Mouse (Mus musculus): ENCODE results near the gene Asrgl1. TPM values are rescaled to one million over a fixed set of nuclear protein-coding genes. Genes with fewer than 3 reads are reported as not detected.

Asrgl1 gene
- total RNA-seq, 1 experiment from 2014 or later: 32.6 TPM

GRCm38 (mm10) chr19:9073776-9074411 lies 61.5 kb downstream of the Asrgl1 start:
- no peak for ATAC-seq (replicated peaks; ENCODE audit: low read depth, poor library complexity, severe bottlenecking)

DNA sequence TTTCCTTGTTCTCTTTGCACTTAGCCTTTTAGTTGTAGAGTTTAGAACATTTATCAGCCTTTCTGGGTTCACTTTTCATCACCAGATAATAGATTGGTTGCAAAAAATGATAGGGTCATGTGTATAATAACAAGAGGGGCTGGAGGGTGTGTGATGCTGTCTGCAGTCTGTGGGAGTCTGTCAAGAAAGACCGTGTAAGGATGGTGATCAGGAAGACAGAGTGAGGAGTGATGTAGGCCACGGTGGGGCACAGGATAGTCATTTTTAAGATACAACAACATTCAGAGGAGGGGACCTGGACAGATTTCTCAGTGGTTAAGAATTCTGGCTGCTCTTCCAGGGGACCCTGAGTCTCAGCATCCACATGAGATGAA lies 63.3 kb downstream of the Asrgl1 start:
- ATAC-seq (replicated peaks; ENCODE audit: low read depth, poor library complexity, severe bottlenecking): no peak

DNA sequence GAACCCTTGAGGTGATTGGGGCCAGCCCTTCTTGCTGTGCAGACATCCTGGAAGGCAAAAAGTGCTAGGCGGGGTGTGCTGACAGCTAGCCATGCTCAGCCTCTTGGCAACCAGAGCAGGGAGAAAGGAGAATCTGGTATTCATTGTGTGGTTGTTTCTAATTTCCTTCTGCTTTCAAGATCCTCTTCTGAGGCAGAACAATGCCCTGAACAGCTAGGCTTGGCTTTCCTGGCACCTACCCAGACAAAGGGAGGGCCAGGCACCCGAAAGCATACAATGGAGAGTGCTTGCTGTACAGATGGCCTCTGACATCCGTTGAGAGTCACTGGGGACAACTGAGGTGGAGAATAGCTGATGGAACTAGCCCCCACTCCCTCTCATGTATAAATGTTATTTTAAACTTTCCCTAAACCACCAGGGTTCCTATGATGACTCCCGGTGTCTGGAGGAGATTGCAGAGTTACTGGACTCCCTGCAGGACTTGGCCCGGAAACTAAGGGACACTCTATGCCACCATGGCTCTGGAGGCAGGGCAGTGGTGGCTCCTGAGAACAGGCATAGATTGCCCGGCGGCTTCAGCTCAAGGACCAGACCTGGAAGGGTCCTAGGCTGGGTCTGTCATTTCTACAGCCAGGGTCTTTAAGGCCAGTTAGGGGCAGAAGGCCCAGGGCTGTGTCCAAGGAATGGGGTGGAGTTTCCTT lies 63.8 kb downstream of the Asrgl1 start:
- peak; percentile 67 for ATAC-seq (replicated peaks; ENCODE audit: low read depth, poor library complexity, severe bottlenecking)

DNA sequence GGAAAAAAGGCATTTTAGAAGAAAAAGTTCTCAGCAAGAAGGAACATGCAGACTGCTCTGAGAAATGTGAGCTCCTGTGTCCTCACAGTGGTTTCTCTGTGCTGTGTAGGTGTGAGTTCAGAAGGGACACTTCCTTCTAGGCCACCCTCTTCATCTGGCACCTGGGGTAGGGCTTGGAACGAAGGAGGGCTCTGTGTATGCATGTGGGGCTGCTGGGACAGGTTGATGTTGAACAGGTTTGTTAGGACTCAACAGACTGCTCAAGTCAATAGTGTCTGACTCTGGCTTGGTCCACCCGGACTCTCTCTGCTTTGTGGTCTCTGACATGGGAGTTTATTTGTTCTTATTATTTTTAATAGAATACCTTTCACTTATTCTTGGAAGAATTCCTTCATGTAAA lies 65.1 kb downstream of the Asrgl1 start:
- ATAC-seq (replicated peaks; ENCODE audit: low read depth, poor library complexity, severe bottlenecking): no peak

DNA sequence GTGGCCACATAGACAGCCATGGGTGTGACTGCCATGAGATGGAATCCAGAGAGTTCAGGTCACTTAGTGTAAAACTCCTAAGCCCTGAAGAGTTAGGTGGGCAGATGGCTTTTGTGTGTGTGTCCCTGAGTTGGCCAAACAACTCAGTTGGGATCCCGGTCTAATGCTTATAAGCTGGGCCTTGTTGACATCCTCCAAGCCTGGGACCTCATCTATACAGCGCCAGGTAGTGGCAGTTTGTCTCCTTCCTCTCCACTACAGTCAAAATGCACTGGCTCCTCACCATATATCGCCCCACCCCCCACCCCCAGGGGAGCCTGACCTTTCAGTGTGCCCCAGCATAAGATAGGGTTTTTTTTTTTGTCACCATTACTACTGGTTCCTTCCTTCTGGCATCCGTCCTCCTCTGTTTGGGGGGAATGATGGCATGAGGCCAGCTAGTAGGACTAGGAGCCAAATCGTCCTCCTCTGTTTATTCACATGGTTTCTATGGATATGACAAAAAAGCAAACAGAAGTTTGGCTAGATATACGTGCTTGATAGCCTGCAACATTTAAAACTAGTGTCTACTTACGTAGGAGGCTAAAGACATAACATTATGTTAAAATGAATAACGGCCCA lies 65.6 kb downstream of the Asrgl1 start:
- no peak for ATAC-seq (replicated peaks; ENCODE audit: low read depth, poor library complexity, severe bottlenecking)

- peak; percentile 16 for ATAC-seq (replicated peaks; ENCODE audit: low read depth, poor library complexity, severe bottlenecking)
Measured at GRCm38 (mm10) chr19:9067292-9067691, 68.1 kb downstream of the Asrgl1 start.

GRCm38 (mm10) chr19:9065621-9066561 lies 69.5 kb downstream of the Asrgl1 start:
- ATAC-seq (replicated peaks; ENCODE audit: low read depth, poor library complexity, severe bottlenecking): peak; percentile 59

- no peak for ATAC-seq (replicated peaks; ENCODE audit: low read depth, poor library complexity, severe bottlenecking)
Measured at GRCm38 (mm10) chr19:9063831-9064230, 71.6 kb downstream of the Asrgl1 start.

DNA sequence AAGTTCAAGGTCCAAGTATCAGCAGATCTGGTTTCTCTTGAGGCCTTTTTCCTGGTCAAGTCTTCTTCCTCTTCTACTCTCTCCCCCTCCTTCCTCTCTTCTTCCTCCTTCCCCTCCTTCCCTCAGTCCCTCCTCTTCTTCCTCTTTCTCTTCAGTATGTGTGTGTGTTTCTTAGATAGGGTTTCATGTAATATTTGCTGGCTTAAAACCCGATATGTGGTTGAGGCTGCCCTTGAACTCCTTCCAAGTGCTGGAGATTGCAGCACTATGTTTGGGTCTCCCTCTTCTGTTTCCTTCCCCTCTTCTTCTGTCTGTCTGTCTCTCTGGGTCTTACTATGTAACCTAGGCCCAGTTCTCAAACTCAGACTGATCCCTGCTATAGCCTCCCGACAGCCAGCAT lies 72.6 kb downstream of the Asrgl1 start:
- ATAC-seq (replicated peaks; ENCODE audit: low read depth, poor library complexity, severe bottlenecking): peak; percentile 46

DNA sequence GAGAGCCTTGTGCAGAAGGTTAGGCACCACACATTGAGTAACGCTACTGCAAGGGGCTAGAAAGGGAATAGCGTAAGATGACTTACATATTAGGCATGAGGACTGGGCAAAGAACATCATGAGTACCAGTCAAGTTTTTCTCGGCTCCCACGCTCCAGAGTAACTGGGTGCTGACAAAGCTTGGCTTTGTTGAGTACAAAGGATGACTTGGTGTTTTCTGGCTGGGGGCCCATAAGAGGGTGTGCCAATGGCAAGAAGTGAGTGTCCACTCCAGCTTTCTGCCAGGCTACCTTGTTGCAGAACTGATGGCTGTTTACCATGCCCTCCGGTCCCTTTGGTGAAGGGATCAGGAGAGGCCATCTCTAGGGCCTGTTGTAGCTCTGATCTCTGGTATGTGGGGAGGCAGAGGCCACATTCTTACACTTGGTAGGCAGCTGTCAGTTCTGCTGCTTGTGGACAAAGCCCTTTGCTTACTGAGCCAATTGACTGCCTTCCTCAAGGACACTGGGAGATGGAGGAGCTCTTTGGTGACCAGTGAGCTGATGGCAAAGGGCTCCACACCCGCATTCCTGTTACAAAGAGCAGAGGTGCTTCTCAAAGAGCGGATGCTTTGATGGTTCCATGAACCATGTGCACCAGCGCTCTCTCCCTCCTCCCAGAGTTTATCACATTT lies 74.1 kb downstream of the Asrgl1 start:
- no peak for ATAC-seq (replicated peaks; ENCODE audit: low read depth, poor library complexity, severe bottlenecking)

DNA sequence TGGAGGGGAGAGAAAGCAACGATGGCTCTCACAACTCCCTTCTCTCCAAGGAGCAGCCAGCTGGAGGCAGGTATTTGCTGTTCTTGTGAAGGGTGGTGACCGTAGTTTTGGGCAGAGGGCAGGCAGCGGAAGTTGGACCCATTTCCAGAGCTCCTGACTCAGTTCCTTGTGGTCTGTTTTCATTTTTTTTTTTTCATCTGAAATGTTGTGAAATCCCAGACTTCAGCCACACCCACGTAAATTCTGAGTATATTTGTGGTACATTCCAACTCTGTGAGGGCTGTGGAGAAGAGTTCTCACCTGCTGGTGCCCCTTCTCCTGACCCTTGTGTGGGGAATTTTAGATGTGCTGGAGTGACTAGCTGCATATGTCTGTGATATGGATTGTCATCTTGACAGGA lies 75.3 kb downstream of the Asrgl1 start:
- ATAC-seq (replicated peaks; ENCODE audit: low read depth, poor library complexity, severe bottlenecking): 0 out of 2 replicates have a peak, but pooled peaks have one; percentile 20

Other genes starting within 250 kb of the Asrgl1 start
- 53.0 and 62.6 TPM in 2 replicates for gene 1810009A15Rik, start 246.8 kb downstream of the Asrgl1 start, total RNA-seq (2017)
- not detected in 2 replicates for gene Gm49416, start 246.7 kb downstream of the Asrgl1 start, total RNA-seq (2017)
- 10.5 and 18.5 TPM in 2 replicates for gene Ints5, start 242.6 kb downstream of the Asrgl1 start, total RNA-seq (2017)
- gene Ganab, start 237.6 kb downstream of the Asrgl1 start, total RNA-seq (2017): 63.4 and 73.1 TPM in 2 replicates
- gene B3gat3, start 215.3 kb downstream of the Asrgl1 start, total RNA-seq (2017): 17.5 and 18.6 TPM in 2 replicates
- 2.0 and 3.2 TPM in 2 replicates for gene Rom1, start 206.3 kb downstream of the Asrgl1 start, total RNA-seq (2017)
- 22.9 and 41.2 TPM in 2 replicates for gene Eml3, start 206.1 kb downstream of the Asrgl1 start, total RNA-seq (2017)
- gene Mta2, start 193.8 kb downstream of the Asrgl1 start, total RNA-seq (2017): 151 and 180 TPM in 2 replicates
- gene Tut1, start 181.8 kb downstream of the Asrgl1 start, total RNA-seq (2017): 19.9 and 25.9 TPM in 2 replicates
- gene Eef1g, start 168.6 kb downstream of the Asrgl1 start, total RNA-seq (2017): 721 and 789 TPM in 2 replicates
- gene Ahnak, start 146.4 kb downstream of the Asrgl1 start, total RNA-seq (2017): 14.1 and 14.9 TPM in 2 replicates
- gene Scgb1a1, start 47.7 kb downstream of the Asrgl1 start, total RNA-seq (2017): not detected in 2 replicates

All from common myeloid progenitor, adult 5-6 weeks (primary cell).